Mouse (Mus musculus): Measurements from ENCODE around the gene Sesn3. TPM values are rescaled to one million over a fixed set of nuclear protein-coding genes. Genes with fewer than 3 reads are reported as not detected.

The Sesn3 gene
- total RNA-seq (2012; rRNA removed) (1.5 and 3.3 TPM in 2 replicates), polyA plus RNA-seq (2012; ENCODE audit: insufficient read depth in 1 of 2, insufficient read length in 2 of 2, low read depth in 1 of 2, low replicate concordance in 2 of 2, missing spikeins in 1 of 2) (1 to 10 TPM in 1 of 2 experiments, not detected in 1; 6.0 TPM)

DNA sequence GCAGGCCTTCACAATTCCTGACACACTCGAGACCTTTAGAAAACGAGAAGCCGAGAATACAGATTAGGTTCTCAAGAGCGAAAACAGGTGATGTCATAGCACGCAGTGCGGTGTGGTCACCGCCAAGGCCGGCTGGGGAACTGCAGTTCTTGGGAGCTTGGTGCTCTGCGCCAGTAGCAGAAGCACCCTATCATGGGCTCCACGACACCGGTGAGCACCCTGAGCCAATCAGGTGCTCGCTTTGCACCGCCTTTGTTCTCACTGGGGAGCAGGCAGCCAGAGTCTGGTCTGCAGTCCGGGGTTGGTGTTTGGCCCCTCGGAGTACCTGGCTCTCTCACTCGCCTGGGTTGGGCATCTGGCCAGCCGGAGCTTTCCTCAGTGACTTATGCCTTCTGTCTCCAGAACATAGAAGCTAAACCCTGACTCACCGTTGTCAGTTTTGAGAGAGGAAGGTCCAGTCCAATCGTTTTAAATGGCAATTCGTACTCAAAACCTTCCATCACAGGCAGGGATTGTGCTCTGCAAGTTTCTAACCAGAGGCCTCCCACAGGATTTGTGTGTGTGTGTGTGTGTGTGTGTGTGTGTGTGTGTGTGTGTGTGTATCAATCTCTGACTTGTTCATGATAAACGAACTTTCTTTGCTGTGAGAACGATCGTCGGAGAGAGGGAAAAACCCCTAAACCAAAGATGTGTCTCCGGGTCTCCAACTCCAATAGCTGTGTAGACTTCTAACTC, at the start of gene Sesn3:
Sesn3 (plus strand) TSS at position 82 of the 735 bp plus-strand sequence.
- Histone ChIP-seq H3K9me3 (replicated peaks; ENCODE audit: insufficient read depth, low read length) (no peaks in the 10 kb centered on the region), H3K9ac (ENCODE audit: control insufficient read depth, low read depth, low read length, poor library complexity, severe bottlenecking) (peak within 1 kb of the TSS; percentile 43), H3K79me2 (ENCODE audit: control insufficient read depth, insufficient read depth, low read length, poor library complexity) (no peaks in the 10 kb centered on the region), H3K27me3 (ENCODE audit: control insufficient read depth in 1 of 2, insufficient read depth in 2 of 2, low read length in 2 of 2) (peaks cover 7 to 24% of the 10 kb centered on the region in 2 experiments), H3K36me3 (ENCODE audit: control insufficient read depth in 1 of 2, insufficient read depth in 2 of 2, low read length in 2 of 2) (peaks cover 0 to 12% of the 10 kb centered on the region in 2 experiments; a peak in 2 of 4 replicates), H3K4me3 (ENCODE audit: control insufficient read depth in 1 of 2, insufficient read depth in 1 of 2, low read depth in 2 of 2, low read length in 2 of 2) (peak within 1 kb of the TSS; percentile 54 to 66), H3K4me1 (ENCODE audit: control insufficient read depth in 1 of 2, insufficient read depth in 2 of 2, low read length in 2 of 2) (peaks cover 0 to 9% of the 10 kb centered on the region in 2 experiments; a peak in 3 of 4 replicates), H3K27ac (ENCODE audit: control insufficient read depth, low read depth, low read length) (peak within 1 kb of the TSS; percentile 29)
- DNase-seq (ENCODE audit: low read depth, low spot score) = peak; percentile 99
- TF ChIP-seq ZMIZ1 (IDR thresholded peaks at IDR 0.05; ENCODE audit: low read depth, low read length) (no peak; the same call in 1 of the 2 replicates), TCF12 (IDR thresholded peaks at IDR 0.05; ENCODE audit: low read depth, low read length) (peak; percentile 33), NRF1 (IDR thresholded peaks at IDR 0.05; ENCODE audit: insufficient read depth, low read depth, low read length, poor library complexity, severe bottlenecking) (no peak), ZKSCAN1 (IDR thresholded peaks at IDR 0.05; ENCODE audit: low read depth, low read length) (no peak), MEF2A (IDR thresholded peaks at IDR 0.05; ENCODE audit: extremely low read depth, insufficient replicate concordance, low read depth, low read length, poor library complexity, severe bottlenecking) (no peak), RAD21 (IDR thresholded peaks at IDR 0.05; ENCODE audit: low read depth, low read length) (peak; percentile 27), ELF1 (IDR thresholded peaks at IDR 0.05; ENCODE audit: low read depth, low read length) (peak; percentile 37; the same call in 1 of the 2 replicates), BHLHE40 (IDR thresholded peaks at IDR 0.05; ENCODE audit: borderline replicate concordance, low read depth, low read length) (no peak; the same call in 1 of the 2 replicates), ZNF384 (IDR thresholded peaks at IDR 0.05; ENCODE audit: low read depth, low read length) (0 out of 2 replicates have a peak, but pooled peaks have one; percentile 4), CTCF (IDR thresholded peaks at IDR 0.05 in 2 of 3, conservative IDR thresholded peaks at IDR 0.05 in 1 of 3; ENCODE audit: control insufficient read depth in 1 of 3, insufficient read depth in 1 of 3, low read depth in 2 of 3, low read length in 3 of 3, poor library complexity in 1 of 3, severe bottlenecking in 1 of 3) (peak in 1 of 3 experiments; percentile 14; a peak in 2 of 6 replicates), TBP (IDR thresholded peaks at IDR 0.05; ENCODE audit: low read depth, low read length) (peak; percentile 77), POLR2A (IDR thresholded peaks at IDR 0.05; ENCODE audit: control insufficient read depth in 1 of 2, insufficient read depth in 1 of 2, low read depth in 1 of 2, low read length in 2 of 2, poor library complexity in 1 of 2) (no peak; a peak in 1 of 4 replicates), TAL1 (IDR thresholded peaks at IDR 0.05; ENCODE audit: low read length) (no peak), MAX (IDR thresholded peaks at IDR 0.05; ENCODE audit: low read length) (peak; percentile 83), SIN3A (IDR thresholded peaks at IDR 0.05; ENCODE audit: low read length) (no peak), USF2 (IDR thresholded peaks at IDR 0.05; ENCODE audit: borderline replicate concordance in 1 of 2, insufficient read depth in 1 of 2, low read depth in 1 of 2, low read length in 2 of 2) (no peak), HCFC1 (IDR thresholded peaks at IDR 0.05; ENCODE audit: low read depth, low read length) (peak; percentile 60), CHD1 (IDR thresholded peaks at IDR 0.05; ENCODE audit: low read depth, low read length) (no peak), UBTF (IDR thresholded peaks at IDR 0.05; ENCODE audit: borderline replicate concordance, insufficient read depth, low read depth, low read length) (peak; percentile 52; the same call in 1 of the 2 replicates), EP300 (IDR thresholded peaks at IDR 0.05; ENCODE audit: low read depth in 1 of 2, low read length in 2 of 2) (no peak; a peak in 3 of 4 replicates), E2F4 (IDR thresholded peaks at IDR 0.05; ENCODE audit: borderline replicate concordance, low read depth, low read length) (no peak), MAZ (IDR thresholded peaks at IDR 0.05; ENCODE audit: low read depth, low read length) (peak; percentile 18; the same call in 1 of the 2 replicates), POLR2AphosphoS2 (IDR thresholded peaks at IDR 0.05; ENCODE audit: low read length) (no peak), GATA1 (IDR thresholded peaks at IDR 0.05; ENCODE audit: low read depth, low read length) (0 out of 2 replicates have a peak, but pooled peaks have one; percentile 14), NELFE (IDR thresholded peaks at IDR 0.05; ENCODE audit: low read depth, low read length) (no peak), MYB (IDR thresholded peaks at IDR 0.05; ENCODE audit: low read depth, low read length) (no peak), ETS1 (IDR thresholded peaks at IDR 0.05; ENCODE audit: low read depth, low read length) (peak; percentile 93), ZC3H11A (IDR thresholded peaks at IDR 0.05; ENCODE audit: low read depth, low read length) (0 out of 2 replicates have a peak, but pooled peaks have one; percentile 26), RCOR1 (IDR thresholded peaks at IDR 0.05; ENCODE audit: low read depth, low read length) (peak; percentile 45; the same call in 1 of the 2 replicates), POLR2AphosphoS5 (IDR thresholded peaks at IDR 0.05; ENCODE audit: borderline replicate concordance, low read depth, low read length) (no peak), MAFK (IDR thresholded peaks at IDR 0.05; ENCODE audit: borderline replicate concordance, low read depth, low read length) (no peak), SMC3 (IDR thresholded peaks at IDR 0.05; ENCODE audit: low read depth, low read length) (peak; percentile 35; the same call in 1 of the 2 replicates), MYC (IDR thresholded peaks at IDR 0.05; ENCODE audit: low read depth, low read length) (peak; percentile 76), CHD2 (IDR thresholded peaks at IDR 0.05; ENCODE audit: low read length) (no peak)

All from MEL (cell line).